Mouse (Mus musculus) kidney, adult 2 months (tissue): ENCODE data around the gene Spem2. TPM values are rescaled to one million over a fixed set of nuclear protein-coding genes. Genes with fewer than 3 reads are reported as not detected.

Source experiments
- DNase-seq: peaks from one replicate; pipeline ENCODE4 v3.0.0; 2021
- H3K27ac ChIP-seq: fragments of 200-500 bp; 2 replicates; pipeline ENCODE4 v1.5.1; 2012; ENCODE audit warnings: low read depth, low read length, control low read depth, inconsistent platforms; ENCODE audit not compliant: insufficient read depth
- H3K27me3 ChIP-seq: fragments of 200-500 bp; replicated peaks from 2 replicates; pipeline ENCODE4 v1.6.1; 2012; ENCODE audit warnings: mild to moderate bottlenecking, moderate library complexity, low read length, inconsistent platforms; ENCODE audit not compliant: control insufficient read depth, insufficient read depth
- H3K36me3 ChIP-seq: fragments of 200-500 bp; 2 replicates; pipeline ENCODE4 v1.6.1; 2012; ENCODE audit warnings: mild to moderate bottlenecking, moderate library complexity, low read length, inconsistent platforms; ENCODE audit not compliant: control insufficient read depth, insufficient read depth
- H3K4me1 ChIP-seq: fragments of 200-500 bp; 2 replicates; pipeline ENCODE4 v1.6.1; 2011; ENCODE audit warnings: low read length; ENCODE audit not compliant: control insufficient read depth, insufficient read depth
- H3K4me3 ChIP-seq: fragments of 200-500 bp; 2 replicates; pipeline ENCODE4 v1.5.1; 2011; ENCODE audit warnings: mild to moderate bottlenecking, low read depth, low read length, control low read depth; ENCODE audit not compliant: insufficient read depth
- CTCF ChIP-seq: fragments of 200-500 bp; conservative IDR thresholded peaks from 2 replicates; pipeline ENCODE4 v1.5.1; 2011; ENCODE audit warnings: low read depth, mild to moderate bottlenecking, control low read depth, low read length, moderate library complexity, mixed read lengths; ENCODE audit not compliant: insufficient read depth, insufficient read length
- POLR2A ChIP-seq: fragments of 200-500 bp; IDR thresholded peaks from one replicate; pipeline ENCODE4 v1.6.1; 2011; ENCODE audit warnings: low read depth, low read length, control low read depth
- WGBS: fragments of 180-500 bp; shearing (Covaris S2); methylation state at CpG from one replicate; pipeline ENCODE4 v1.1.7; 2018; 5-methylcytosine and 5-hydroxymethylcytosine counted together
- polyA plus RNA-seq: library from polyadenylated mRNA; depleted of rRNA; stranded (reverse); fragments of >200 nt; gene quantifications from 2 replicates; pipeline ENCODE4 v1.2.3, GENCODE M21; 2012

Gene Spem2
- polyA plus RNA-seq, 1 experiment: 0.20 TPM

DNA sequence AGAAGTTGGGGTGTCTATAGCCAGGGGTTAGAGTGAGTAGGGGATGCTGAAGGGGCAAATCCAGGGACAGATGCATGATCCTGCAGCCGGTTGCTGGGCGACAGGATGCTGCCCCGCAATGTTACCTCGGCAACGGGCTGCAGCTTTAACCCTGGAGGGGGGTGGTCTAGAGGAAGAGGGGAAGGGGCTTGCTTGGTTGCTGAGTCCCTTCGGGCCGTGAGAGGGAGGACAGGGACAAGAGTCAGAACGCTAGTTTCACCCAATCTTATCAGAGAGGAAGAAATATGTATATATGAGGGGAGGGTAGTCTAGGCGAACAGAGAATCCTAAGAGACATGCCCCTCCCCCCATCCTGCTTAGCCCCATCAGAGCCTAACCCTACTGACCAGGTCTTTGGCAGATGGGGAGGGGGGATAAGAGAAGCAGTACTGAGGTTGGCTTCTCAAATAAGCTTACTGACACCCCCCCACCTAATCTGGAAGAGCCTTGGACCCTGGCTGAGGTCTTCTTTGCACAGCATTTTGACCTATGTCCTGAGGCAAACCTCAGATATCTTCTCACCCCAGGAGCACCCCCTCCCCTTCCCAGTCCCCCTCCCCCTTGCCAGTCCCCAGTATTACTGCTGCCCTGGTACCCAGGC is 17.2 kb upstream of the Spem2 start:
- H3K4me3 ChIP-seq: no peak overlapping the region
- TF ChIP-seq POLR2A (no peak), CTCF (no peak)
- 56% methylated on average over 9 of the region's 9 CpGs for WGBS

DNA sequence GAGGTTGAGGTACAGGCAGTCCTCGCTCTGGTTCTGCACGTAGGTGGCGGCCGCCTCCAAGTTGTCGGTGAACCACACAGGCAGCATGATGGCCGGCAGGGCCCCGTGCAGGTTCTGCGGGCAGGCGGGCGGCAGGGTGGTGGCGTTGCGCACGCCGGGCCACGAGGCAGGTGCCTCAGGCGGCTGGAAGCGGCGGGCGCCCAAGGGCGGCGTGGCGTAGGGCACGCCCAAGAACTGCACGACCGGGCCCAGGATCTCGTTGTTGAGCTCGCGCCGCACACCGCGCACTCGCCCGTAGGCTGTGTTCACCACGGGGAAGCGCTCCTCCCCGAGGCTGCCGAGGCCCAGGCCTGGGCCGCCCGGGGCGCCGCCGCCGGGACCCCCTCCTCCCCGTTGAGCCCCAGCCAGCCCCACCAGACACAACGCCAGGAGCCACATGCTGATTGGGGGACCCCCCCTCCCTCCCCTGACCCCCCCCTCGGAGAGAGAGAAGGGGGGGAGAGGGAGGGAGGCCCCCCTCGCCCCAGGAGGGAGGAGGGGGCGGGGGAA is 15.8 kb upstream of the Spem2 start:
- no peak for TF ChIP-seq CTCF
- TF ChIP-seq POLR2A: no peak
- DNase-seq: peak; percentile 33
- 29% methylated on average over 40 of the region's 48 CpGs for WGBS

More for the DNA sequence above, 17.2 kb upstream of the Spem2 start:
- no peaks in the 10 kb centered on the region for H3K36me3 ChIP-seq
- no peak overlapping the region for H3K27ac ChIP-seq
- H3K27me3 ChIP-seq: no peaks in the 10 kb centered on the region
- DNase-seq: no peak
- H3K4me1 ChIP-seq: peaks cover 6% of the 10 kb centered on the region

GRCm38 (mm10) chr11:69833554-69833953 is 15.3 kb upstream of the Spem2 start:
- H3K27ac ChIP-seq: no peak overlapping the region
- 0 out of 2 replicates have a peak overlapping the region, but pooled peaks have one; percentile 16 for H3K4me3 ChIP-seq
- DNase-seq: no peak
- H3K4me1 ChIP-seq: no peaks in the 10 kb centered on the region
- no peak for TF ChIP-seq CTCF
- TF ChIP-seq POLR2A: no peak
- WGBS: 78% methylated on average over 8 of the region's 8 CpGs
- H3K27me3 ChIP-seq: no peaks in the 10 kb centered on the region
- no peaks in the 10 kb centered on the region for H3K36me3 ChIP-seq

More for the DNA sequence above, 15.8 kb upstream of the Spem2 start:
- H3K4me3 ChIP-seq: peak overlapping the region; percentile 16; the same call in 1 of the 2 replicates
- no peaks in the 10 kb centered on the region for H3K36me3 ChIP-seq
- H3K27ac ChIP-seq: no peak overlapping the region
- H3K27me3 ChIP-seq: no peaks in the 10 kb centered on the region
- peaks cover 4% of the 10 kb centered on the region for H3K4me1 ChIP-seq

GRCm38 (mm10) chr11:69828832-69829231 is 10.6 kb upstream of the Spem2 start:
- 74% methylated on average over 5 of the region's 5 CpGs for WGBS
- Histone ChIP-seq H3K36me3 (no peaks in the 10 kb centered on the region), H3K27me3 (no peaks in the 10 kb centered on the region), H3K4me1 (no peaks in the 10 kb centered on the region), H3K4me3 (no peak overlapping the region), H3K27ac (no peak overlapping the region)
- no peak for DNase-seq
- TF ChIP-seq POLR2A (no peak), CTCF (no peak)

DNA sequence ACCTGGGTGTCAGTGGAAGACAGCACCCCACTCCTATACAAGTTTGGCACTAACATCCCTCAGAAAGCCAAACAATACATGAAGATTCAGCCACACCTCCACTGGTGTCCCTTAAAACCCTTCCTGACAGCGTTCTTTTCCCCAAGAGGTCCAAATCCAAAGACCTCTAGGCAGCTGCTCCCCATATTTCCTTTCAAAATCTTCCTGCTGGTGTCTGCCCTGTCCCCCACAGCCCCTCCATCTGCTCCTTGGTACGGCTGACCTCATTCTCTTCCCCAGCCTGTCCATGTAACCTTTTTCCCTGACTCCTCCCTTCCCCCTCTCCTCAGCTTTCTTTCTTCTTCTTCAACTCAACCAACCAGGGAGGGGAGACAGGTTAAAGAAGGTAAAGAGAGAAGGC is 5.2 kb upstream of the Spem2 start:
- Histone ChIP-seq H3K36me3 (no peaks in the 10 kb centered on the region), H3K27me3 (no peaks in the 10 kb centered on the region), H3K4me1 (no peaks in the 10 kb centered on the region), H3K4me3 (no peak overlapping the region), H3K27ac (no peak overlapping the region)
- no peak for DNase-seq
- TF ChIP-seq POLR2A (no peak), CTCF (no peak)
- WGBS: 46% methylated on average over 2 of the region's 2 CpGs

- DNase-seq: no peak
- H3K27ac ChIP-seq: no peak within 1 kb of the TSS
- WGBS: 86% methylated on average over 3 of the region's 3 CpGs
- no peaks in the 10 kb centered on the region for H3K27me3 ChIP-seq
- H3K36me3 ChIP-seq: no peaks in the 10 kb centered on the region
- TF ChIP-seq CTCF (no peak), POLR2A (no peak)
- H3K4me3 ChIP-seq: no peak within 1 kb of the TSS
- no peaks in the 10 kb centered on the region for H3K4me1 ChIP-seq
These were observed 3.8 kb upstream of the Spem2 start, which contains the start of gene Spem1 for GRCm38 (mm10) chr11:69822080-69822479. Gene Spem1 (minus strand): TSS chr11:69822180.

DNA sequence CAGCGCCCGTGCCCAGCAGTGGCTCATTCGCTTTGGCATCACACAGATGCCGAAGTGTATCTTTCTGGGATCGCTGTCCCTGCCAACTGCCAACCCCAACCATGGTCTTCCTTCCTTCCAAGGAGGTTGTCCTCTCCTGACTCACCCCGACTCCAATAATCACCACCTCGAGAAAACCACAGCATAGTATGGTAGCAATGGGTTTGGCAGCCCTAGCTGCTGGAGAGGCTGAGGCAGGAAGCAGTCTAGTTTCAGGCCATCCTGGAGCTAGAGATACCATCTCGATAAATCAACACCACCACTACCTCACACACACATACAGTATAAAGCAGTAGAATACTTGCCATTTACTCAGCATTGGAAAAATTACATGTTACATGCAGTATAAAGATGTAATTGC is 606 bp upstream of the Spem2 start:
- Histone ChIP-seq H3K4me1 (no peaks in the 10 kb centered on the region), H3K4me3 (no peak overlapping the region), H3K27me3 (no peaks in the 10 kb centered on the region), H3K36me3 (no peaks in the 10 kb centered on the region), H3K27ac (no peak overlapping the region)
- 87% methylated on average over 8 of the region's 8 CpGs for WGBS
- no peak for TF ChIP-seq POLR2A
- no peak for TF ChIP-seq CTCF
- DNase-seq: no peak
